Mouse (Mus musculus): ENCODE data around the gene C2cd4a. TPM values are rescaled to one million over a fixed set of nuclear protein-coding genes. Genes with fewer than 3 reads are reported as not detected.

Gene C2cd4a
- 1.7 and 26.2 TPM in 2 replicates for polyA plus RNA-seq (2012; rRNA removed; ENCODE audit: low replicate concordance)

DNA sequence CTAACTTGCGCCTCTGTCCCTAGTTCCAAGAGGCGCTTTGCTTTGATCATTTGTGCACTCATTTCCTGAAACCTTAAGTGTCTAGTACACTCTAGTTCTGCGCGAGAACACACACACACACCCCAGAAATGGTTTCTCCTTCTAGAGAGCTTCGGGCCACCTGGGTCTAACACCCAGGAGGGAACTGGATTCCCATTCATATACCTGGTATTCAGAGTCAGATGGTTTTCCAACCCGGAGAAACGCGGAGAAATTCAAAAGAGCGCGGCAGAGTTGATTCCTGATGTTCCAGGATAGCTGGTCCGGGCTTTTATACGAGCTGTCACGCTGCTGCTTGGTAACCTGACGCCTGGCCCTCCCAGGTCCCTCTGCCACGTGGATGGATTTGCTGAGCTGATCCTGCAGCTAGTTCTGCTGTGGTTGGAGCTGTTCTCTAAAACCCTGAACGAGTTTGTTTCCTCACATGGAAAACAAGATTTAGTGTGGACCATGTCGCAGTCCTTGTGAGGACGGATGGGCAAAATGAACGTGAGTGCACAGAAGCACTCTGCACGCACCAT is at the start of gene C2cd4a:
C2cd4a (minus strand) TSS at position 285 of the 560 bp plus-strand sequence.

DNA sequence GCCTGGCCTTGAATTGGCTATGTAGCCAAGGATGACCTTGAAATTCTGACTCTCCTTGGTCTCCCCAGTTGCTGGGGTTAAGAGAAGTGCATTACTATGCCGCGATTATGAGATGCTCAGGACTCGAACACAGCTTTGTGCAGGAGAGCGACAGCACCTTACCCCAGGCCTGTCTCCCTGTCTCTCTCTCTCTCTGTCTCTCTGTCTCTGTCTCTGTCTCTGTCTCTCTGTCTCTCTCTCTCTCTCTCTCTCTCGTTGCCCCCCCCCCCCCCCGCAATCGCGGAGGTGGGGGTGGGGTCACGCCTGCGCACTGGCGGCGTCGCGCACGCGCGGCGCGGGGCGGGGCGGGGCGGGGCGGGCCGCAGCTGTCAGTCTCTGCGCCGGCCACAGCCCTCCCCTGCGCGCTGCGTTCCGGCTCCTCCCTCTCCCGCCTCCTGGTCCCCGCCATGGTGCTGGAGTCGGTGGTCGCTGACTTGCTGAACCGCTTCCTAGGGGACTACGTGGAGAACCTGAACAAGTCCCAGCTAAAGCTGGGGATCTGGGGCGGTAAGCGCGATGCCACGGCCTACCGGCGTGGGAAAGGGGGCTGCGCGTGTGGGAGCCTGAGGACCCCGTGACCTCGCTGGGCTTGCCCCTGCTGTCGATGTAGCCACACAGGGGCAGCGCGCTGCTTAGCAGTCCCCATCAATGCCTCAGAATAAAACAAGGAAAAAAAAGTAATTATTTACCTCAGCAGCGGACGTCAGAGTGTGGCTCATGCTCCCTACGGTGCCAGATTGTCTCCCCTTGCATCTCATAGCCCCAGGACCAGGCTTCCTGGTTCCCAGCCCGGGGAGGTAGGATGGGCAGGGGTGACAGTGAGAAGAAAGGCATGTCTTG is 8.1 kb upstream of the C2cd4a start, which contains the start of gene Vps13c:
Vps13c (plus strand) TSS at position 416 of the 879 bp plus-strand sequence.

Other genes with a start within 250 kb of the C2cd4a start
- gene C2cd4b, start 72.9 kb downstream of the C2cd4a start, polyA plus RNA-seq (2012; rRNA removed; ENCODE audit: low replicate concordance) = 5.4 and 14.9 TPM in 2 replicates
- 0.28 and 1.1 TPM in 2 replicates for gene Vps13c, start 8.1 kb upstream of the C2cd4a start, polyA plus RNA-seq (2012; rRNA removed; ENCODE audit: low replicate concordance)